Mouse (Mus musculus) bone marrow, adult 2 months (tissue): ENCODE data around the gene Mlxipl. TPM values are rescaled to one million over a fixed set of nuclear protein-coding genes. Genes with fewer than 3 reads are reported as not detected.

Source experiments
- H3K27ac ChIP-seq: fragments of 200-500 bp; 2 replicates; pipeline ENCODE4 v1.5.1; 2012; ENCODE audit warnings: low read depth, mild to moderate bottlenecking, control low read depth, inconsistent platforms, low read length; ENCODE audit not compliant: control insufficient read depth, poor library complexity, insufficient read depth
- H3K4me1 ChIP-seq: fragments of 200-500 bp; 2 replicates; pipeline ENCODE4 v1.6.1; 2011; ENCODE audit warnings: low read length; ENCODE audit not compliant: control insufficient read depth, insufficient read depth
- H3K4me3 ChIP-seq: fragments of 200-500 bp; replicated peaks from 2 replicates; pipeline ENCODE3; 2011; ENCODE audit warnings: mild to moderate bottlenecking, low read depth, low read length, control low read depth; ENCODE audit not compliant: control insufficient read depth
- CTCF ChIP-seq: fragments of 200-500 bp; IDR thresholded peaks from 2 replicates; pipeline ENCODE4 v1.5.1; 2011; ENCODE audit warnings: low read length, control low read depth; ENCODE audit not compliant: control insufficient read depth, insufficient read depth
- POLR2A ChIP-seq: fragments of 200-500 bp; IDR thresholded peaks from 2 replicates; pipeline ENCODE4 v1.6.1; 2011; ENCODE audit warnings: low read depth, mild to moderate bottlenecking, control low read depth, low read length, borderline replicate concordance; ENCODE audit not compliant: control insufficient read depth
- WGBS: fragments of 180-500 bp; shearing (Covaris S2); methylation state at CpG from one replicate; pipeline ENCODE4 v1.1.7; 2018; 5-methylcytosine and 5-hydroxymethylcytosine counted together
- polyA plus RNA-seq: library from polyadenylated mRNA; stranded (reverse); fragments of >200 nt; gene quantifications from 2 replicates; pipeline ENCODE4 v1.2.4, GENCODE M21; 2011; ENCODE audit warnings: low replicate concordance; ENCODE audit not compliant: missing spikeins, insufficient read depth, insufficient read length

The Mlxipl gene
- polyA plus RNA-seq, 1 experiment = 4.1 TPM

GRCm38 (mm10) chr5:135144469-135144868 is 54.8 kb downstream of the Mlxipl start:
- 55% methylated on average over 4 of the region's 4 CpGs for WGBS
- Histone ChIP-seq H3K4me1 (peaks cover 3% of the 10 kb centered on the region), H3K27ac (no peak overlapping the region), H3K4me3 (no peak overlapping the region)
- no peak for TF ChIP-seq POLR2A
- no peak for TF ChIP-seq CTCF

GRCm38 (mm10) chr5:135145532-135145931 is 55.8 kb downstream of the Mlxipl start:
- H3K4me3 ChIP-seq = no peak overlapping the region
- peaks cover 4% of the 10 kb centered on the region for H3K4me1 ChIP-seq
- WGBS = 9% methylated on average over 3 of the region's 3 CpGs
- TF ChIP-seq CTCF = no peak
- no peak for TF ChIP-seq POLR2A
- H3K27ac ChIP-seq = no peak overlapping the region

GRCm38 (mm10) chr5:135145955-135146354 is 56.3 kb downstream of the Mlxipl start:
- Histone ChIP-seq H3K4me1 (peaks cover 4% of the 10 kb centered on the region), H3K27ac (no peak overlapping the region), H3K4me3 (no peak overlapping the region)
- no peak for TF ChIP-seq POLR2A
- no peak for TF ChIP-seq CTCF

GRCm38 (mm10) chr5:135148715-135149052 is 59.0 kb downstream of the Mlxipl start:
- Histone ChIP-seq H3K4me3 (peak overlapping the region; percentile 84), H3K27ac (peak overlapping the region; percentile 98), H3K4me1 (peaks cover 4% of the 10 kb centered on the region)
- WGBS = under 1% methylated on average over 13 of the region's 13 CpGs
- TF ChIP-seq POLR2A (no peak), CTCF (no peak)

- Histone ChIP-seq H3K27ac (peak within 1 kb of the TSS; percentile 98), H3K4me1 (peaks cover 4% of the 10 kb centered on the region), H3K4me3 (peak within 1 kb of the TSS; percentile 84)
- WGBS = under 1% methylated on average over 63 of the region's 63 CpGs
- TF ChIP-seq CTCF = no peak
- peak; percentile 83 for TF ChIP-seq POLR2A
Measured at GRCm38 (mm10) chr5:135149053-135149819, 59.5 kb downstream of the Mlxipl start, which contains the start of gene Tbl2. Gene Tbl2 (plus strand): TSS chr5:135149657.

GRCm38 (mm10) chr5:135149820-135150178 is 60.1 kb downstream of the Mlxipl start:
- H3K4me1 ChIP-seq = peaks cover 4% of the 10 kb centered on the region
- under 1% methylated on average over 23 of the region's 23 CpGs for WGBS
- H3K4me3 ChIP-seq = peak overlapping the region; percentile 80
- no peak for TF ChIP-seq CTCF
- TF ChIP-seq POLR2A = no peak
- H3K27ac ChIP-seq = peak overlapping the region; percentile 98

GRCm38 (mm10) chr5:135156496-135156895 is 66.8 kb downstream of the Mlxipl start:
- WGBS = 93% methylated on average over 4 of the region's 4 CpGs

GRCm38 (mm10) chr5:135161221-135161620 is 71.5 kb downstream of the Mlxipl start:
- Histone ChIP-seq H3K4me1 (peaks cover 1% of the 10 kb centered on the region; the same call in 1 of the 2 replicates), H3K27ac (no peak overlapping the region), H3K4me3 (no peak overlapping the region)
- 57% methylated on average over 4 of the region's 4 CpGs for WGBS
- TF ChIP-seq CTCF (no peak), POLR2A (no peak)

More at GRCm38 (mm10) chr5:135156496-135156895, 66.8 kb downstream of the Mlxipl start:
- TF ChIP-seq CTCF = no peak
- TF ChIP-seq POLR2A = no peak
- H3K27ac ChIP-seq = no peak overlapping the region
- H3K4me1 ChIP-seq = peaks cover 1% of the 10 kb centered on the region; the same call in 1 of the 2 replicates
- H3K4me3 ChIP-seq = no peak overlapping the region
